Mouse (Mus musculus) brown adipose tissue, adult 24 weeks (tissue): ENCODE data around the gene Tcf3. TPM values are rescaled to one million over a fixed set of nuclear protein-coding genes. Genes with fewer than 3 reads are reported as not detected.
A peak's percentile ranks its signal among the peaks of the same experiment; 100 is the strongest.

Experiments
- H3K27ac ChIP-seq: fragments of 200-500 bp; replicated peaks from 2 replicates; pipeline ENCODE4 v1.5.1; 2012; ENCODE audit warnings: low read depth, mild to moderate bottlenecking, low read length
- H3K4me1 ChIP-seq: fragments of 200-500 bp; 2 replicates; pipeline ENCODE4 v1.6.1; 2012; ENCODE audit warnings: low read length, mixed read lengths; ENCODE audit not compliant: control insufficient read depth, insufficient read depth, insufficient read length
- H3K4me3 ChIP-seq: fragments of 200-500 bp; 2 replicates; pipeline ENCODE4 v1.5.1; 2012; ENCODE audit warnings: low read depth, mild to moderate bottlenecking, low read length, moderate library complexity; ENCODE audit not compliant: insufficient read depth
- polyA plus RNA-seq: library from polyadenylated mRNA; stranded (reverse); fragments of >200 nt; gene quantifications from 2 replicates; pipeline ENCODE4 v1.2.4, GENCODE M21; 2012; ENCODE audit not compliant: missing spikeins, insufficient read depth, insufficient read length

The Tcf3 gene
- polyA plus RNA-seq: 11.4 and 15.1 TPM in 2 replicates

- Histone ChIP-seq H3K27ac (peak within 1 kb of the TSS; percentile 99), H3K4me1 (0 out of 2 replicates have a peak, but pooled peaks cover 4% of the 10 kb centered on the region), H3K4me3 (peak within 1 kb of the TSS; percentile 93)
These were observed at the start of gene Tcf3 for GRCm38 (mm10) chr10:80433513-80434232. Tcf3 (minus strand) TSS chr10:80433647.

- Histone ChIP-seq H3K4me1 (no peaks in the 10 kb centered on the region), H3K27ac (no peak overlapping the region), H3K4me3 (no peak overlapping the region)
These were observed 47.6 kb upstream of the Tcf3 start for GRCm38 (mm10) chr10:80481002-80481401.

- Histone ChIP-seq H3K4me1 (peaks cover 4% of the 10 kb centered on the region; the same call in 1 of the 2 replicates), H3K4me3 (no peak overlapping the region), H3K27ac (no peak overlapping the region)
These were observed 45.1 kb upstream of the Tcf3 start for GRCm38 (mm10) chr10:80478531-80478930.

GRCm38 (mm10) chr10:80475290-80475959 lies 42.0 kb upstream of the Tcf3 start:
- Histone ChIP-seq H3K4me1 (peaks cover 4% of the 10 kb centered on the region; the same call in 1 of the 2 replicates), H3K27ac (no peak overlapping the region), H3K4me3 (peak overlapping the region; percentile 74)

- Histone ChIP-seq H3K27ac (no peak overlapping the region), H3K4me1 (no peaks in the 10 kb centered on the region; the same call in 1 of the 2 replicates), H3K4me3 (no peak overlapping the region)
These were observed 31.6 kb upstream of the Tcf3 start for GRCm38 (mm10) chr10:80465066-80465465.

GRCm38 (mm10) chr10:80464381-80465035 lies 31.1 kb upstream of the Tcf3 start:
- H3K27ac ChIP-seq: no peak overlapping the region
- H3K4me3 ChIP-seq: no peak overlapping the region
- H3K4me1 ChIP-seq: no peaks in the 10 kb centered on the region; the same call in 1 of the 2 replicates

GRCm38 (mm10) chr10:80461346-80461745 lies 27.9 kb upstream of the Tcf3 start:
- no peaks in the 10 kb centered on the region; the same call in 1 of the 2 replicates for H3K4me1 ChIP-seq
- no peak overlapping the region for H3K4me3 ChIP-seq
- H3K27ac ChIP-seq: no peak overlapping the region

- Histone ChIP-seq H3K4me3 (no peak overlapping the region), H3K4me1 (no peaks in the 10 kb centered on the region; the same call in 1 of the 2 replicates)
These were observed 26.9 kb upstream of the Tcf3 start for GRCm38 (mm10) chr10:80460324-80460723.

GRCm38 (mm10) chr10:80459671-80460070 lies 26.2 kb upstream of the Tcf3 start:
- Histone ChIP-seq H3K4me1 (no peaks in the 10 kb centered on the region; the same call in 1 of the 2 replicates), H3K4me3 (no peak overlapping the region), H3K27ac (no peak overlapping the region)

More at GRCm38 (mm10) chr10:80460324-80460723, 26.9 kb upstream of the Tcf3 start:
- no peak overlapping the region for H3K27ac ChIP-seq

GRCm38 (mm10) chr10:80459236-80459635 lies 25.8 kb upstream of the Tcf3 start:
- no peak overlapping the region for H3K4me3 ChIP-seq
- H3K4me1 ChIP-seq: no peaks in the 10 kb centered on the region
- H3K27ac ChIP-seq: no peak overlapping the region

GRCm38 (mm10) chr10:80455697-80456096 lies 22.2 kb upstream of the Tcf3 start:
- no peak overlapping the region for H3K4me3 ChIP-seq
- no peak overlapping the region for H3K27ac ChIP-seq
- H3K4me1 ChIP-seq: no peaks in the 10 kb centered on the region

GRCm38 (mm10) chr10:80454781-80455180 lies 21.3 kb upstream of the Tcf3 start:
- no peak overlapping the region for H3K4me3 ChIP-seq
- H3K27ac ChIP-seq: no peak overlapping the region
- no peaks in the 10 kb centered on the region for H3K4me1 ChIP-seq

GRCm38 (mm10) chr10:80453601-80454000 lies 20.2 kb upstream of the Tcf3 start:
- Histone ChIP-seq H3K4me3 (no peak overlapping the region), H3K27ac (no peak overlapping the region)

GRCm38 (mm10) chr10:80450599-80450998 lies 17.2 kb upstream of the Tcf3 start:
- Histone ChIP-seq H3K4me1 (no peaks in the 10 kb centered on the region), H3K4me3 (no peak overlapping the region), H3K27ac (no peak overlapping the region)

More at GRCm38 (mm10) chr10:80453601-80454000, 20.2 kb upstream of the Tcf3 start:
- no peaks in the 10 kb centered on the region for H3K4me1 ChIP-seq

- H3K27ac ChIP-seq: no peak overlapping the region
- H3K4me3 ChIP-seq: no peak overlapping the region
These were observed 12.6 kb upstream of the Tcf3 start for GRCm38 (mm10) chr10:80445898-80446601.

More at GRCm38 (mm10) chr10:80445898-80446601, 12.6 kb upstream of the Tcf3 start:
- H3K4me1 ChIP-seq: no peaks in the 10 kb centered on the region
